Mouse (Mus musculus) ES-E14 (cell line): ENCODE data around the gene Hoxd9. TPM values are rescaled to one million over a fixed set of nuclear protein-coding genes. Genes with fewer than 3 reads are reported as not detected.

ENCODE experiments used
- DNase-seq: peaks from one replicate; pipeline ENCODE4 v3.0.0-alpha.2; 2013; ENCODE audit warnings: low read depth, low spot score
- H3K27ac ChIP-seq: 2 replicates; pipeline ENCODE4 v1.5.1; 2012; ENCODE audit warnings: low read depth, mild to moderate bottlenecking, low read length, moderate library complexity, mixed read lengths; ENCODE audit not compliant: poor library complexity, insufficient read depth, severe bottlenecking
- H3K36me3 ChIP-seq: 2 replicates; pipeline ENCODE4 v1.6.1; 2012; ENCODE audit warnings: mild to moderate bottlenecking, low read length, moderate library complexity, mixed read lengths; ENCODE audit not compliant: control insufficient read depth, poor library complexity, insufficient read depth, severe bottlenecking
- H3K4me1 ChIP-seq, 2 experiments: fragments of 150-350 bp in 1 of 2; sonication (generic) in 1 of 2; 2 replicates each; pipeline ENCODE4 v1.6.1; 2012; ENCODE audit warnings: low read length in 2 of 2, mild to moderate bottlenecking in 1 of 2, mixed read lengths in 1 of 2; ENCODE audit not compliant: control insufficient read depth in 2 of 2, insufficient read depth in 2 of 2, poor library complexity in 1 of 2
- H3K4me3 ChIP-seq, 2 experiments: fragments of 150-350 bp in 1 of 2; sonication (generic) in 1 of 2; 2 replicates each; pipeline ENCODE4 v1.5.1; 2012; ENCODE audit warnings: low read length in 2 of 2, low read depth in 1 of 2, mild to moderate bottlenecking in 1 of 2, mixed read lengths in 1 of 2; ENCODE audit not compliant: insufficient read depth in 1 of 2, poor library complexity in 1 of 2, severe bottlenecking in 1 of 2
- H3K9ac ChIP-seq: 2 replicates; pipeline ENCODE4 v1.6.1; 2012; ENCODE audit warnings: low read depth, mild to moderate bottlenecking, low read length, mixed read lengths; ENCODE audit not compliant: poor library complexity, insufficient read depth, severe bottlenecking
- H3K9me3 ChIP-seq: fragments of 150-350 bp; sonication (generic); 2 replicates; pipeline ENCODE4 v1.6.1; 2012; ENCODE audit warnings: low read depth, mild to moderate bottlenecking, low read length; ENCODE audit not compliant: control insufficient read depth, insufficient read depth
- CHD2 ChIP-seq: IDR thresholded peaks from 2 replicates; pipeline ENCODE4 v1.6.1; 2014; ENCODE audit warnings: mild to moderate bottlenecking, low read depth, low read length, inconsistent platforms
- HCFC1 ChIP-seq: IDR thresholded peaks from 2 replicates; pipeline ENCODE4 v1.6.1; 2012; ENCODE audit warnings: low read length, inconsistent platforms, borderline replicate concordance; ENCODE audit not compliant: insufficient read depth
- MAFK ChIP-seq: IDR thresholded peaks from 2 replicates; pipeline ENCODE4 v1.6.1; 2014; ENCODE audit warnings: mild to moderate bottlenecking, low read depth, low read length, inconsistent platforms; ENCODE audit not compliant: insufficient read depth
- ZC3H11A ChIP-seq: IDR thresholded peaks from 2 replicates; pipeline ENCODE4 v1.6.1; 2012; ENCODE audit warnings: low read depth, mild to moderate bottlenecking, inconsistent platforms, low read length, borderline replicate concordance
- ZNF384 ChIP-seq: IDR thresholded peaks from 2 replicates; pipeline ENCODE4 v1.6.1; 2012; ENCODE audit warnings: low read depth, low read length, inconsistent platforms
- in situ Hi-C, 2 experiments: fragments of 600-800 bp; cut with MboI; formaldehyde crosslinking; loops; one replicate each; pipeline ENCODE4 v1.15.1; 2025; ENCODE audit warnings: low sequenced_read_pairs in 2 of 2, inconsistent platforms in 1 of 2; ENCODE audit not compliant: unreplicated experiment in 2 of 2
- total RNA-seq: library from RNA; depleted of rRNA; stranded (reverse); fragments of 300-350 nt; gene quantifications from 2 replicates; pipeline ENCODE4 v1.2.3, GENCODE M21; 2012

Hoxd9 gene
- total RNA-seq, 1 experiment, result 0.76 TPM

- Histone ChIP-seq H3K36me3 (no peaks in the 10 kb centered on the region), H3K4me3 (no peak overlapping the region), H3K9ac (no peak overlapping the region), H3K4me1 (peaks cover 0 to 12% of the 10 kb centered on the region in 2 experiments; a peak in 1 of 4 replicates), H3K27ac (no peak overlapping the region), H3K9me3 (no peaks in the 10 kb centered on the region)
- TF ChIP-seq MAFK, result no peak
- no peak for TF ChIP-seq ZC3H11A
- no peak for DNase-seq
- in situ Hi-C loops, result loop anchor here (25.0 kb wide), 2 partner anchors 588 to 863 kb away; no protein-coding TSS in a partner anchor
Measured at GRCm38 (mm10) chr2:74724244-74725015, 26.9 kb downstream of the Hoxd9 start.

DNA sequence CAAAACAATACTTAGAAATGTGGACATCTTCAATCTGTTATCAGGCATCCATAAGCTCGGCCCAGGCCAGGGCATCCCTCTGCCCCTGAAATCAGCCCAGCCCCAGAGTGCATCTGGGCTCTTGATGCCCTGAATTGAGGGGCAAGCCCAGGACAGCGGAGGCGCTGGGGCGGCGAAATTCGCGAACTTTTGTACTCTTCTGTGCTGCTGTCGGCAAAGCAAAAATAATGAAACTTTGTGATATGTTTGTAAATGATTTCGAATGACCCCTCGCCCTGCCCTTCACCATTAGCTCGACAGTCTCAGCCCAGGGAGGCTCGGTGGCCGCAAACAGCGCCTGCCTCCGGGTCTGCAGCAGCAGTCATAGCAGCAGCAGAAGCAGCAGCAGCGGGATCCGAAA is 27.6 kb downstream of the Hoxd9 start:
- Histone ChIP-seq H3K9ac (no peak overlapping the region), H3K4me3 (no peak overlapping the region), H3K9me3 (no peaks in the 10 kb centered on the region), H3K4me1 (peaks cover 0 to 7% of the 10 kb centered on the region in 2 experiments; a peak in 1 of 4 replicates), H3K36me3 (no peaks in the 10 kb centered on the region), H3K27ac (no peak overlapping the region)
- in situ Hi-C loops, result no loop called here
- no peak for DNase-seq
- TF ChIP-seq ZNF384, result no peak
- no peak for TF ChIP-seq HCFC1
- TF ChIP-seq CHD2, result no peak
- no peak for TF ChIP-seq MAFK
- TF ChIP-seq ZC3H11A, result no peak

DNA sequence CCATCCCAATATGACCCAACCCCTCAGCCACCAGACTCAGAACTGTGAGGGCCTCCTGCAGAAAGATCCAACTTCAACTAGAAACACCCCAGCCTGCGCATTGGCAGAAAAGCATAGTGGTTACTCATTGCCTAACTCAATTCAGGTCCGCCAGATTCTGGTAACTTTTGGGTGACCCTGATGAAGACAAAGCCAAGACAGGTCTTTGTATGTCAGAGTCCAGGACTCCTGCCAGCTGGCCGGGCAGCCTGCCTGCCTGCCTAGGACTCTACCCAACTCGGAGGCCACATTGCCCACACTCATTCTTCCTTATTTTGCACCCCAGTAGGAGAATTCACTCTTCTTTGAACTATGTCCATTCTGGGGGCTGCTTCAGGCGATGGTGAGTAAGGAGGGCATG is 29.0 kb downstream of the Hoxd9 start, which contains the start of gene Gm28230:
Gene Gm28230, plus strand, starts transcription at position 178 of the 400 bp plus-strand sequence.
- DNase-seq, result no peak
- Histone ChIP-seq H3K4me3 (peak within 1 kb of the TSS; percentile 42 to 60), H3K4me1 (peaks cover 0 to 4% of the 10 kb centered on the region in 2 experiments; a peak in 1 of 4 replicates), H3K36me3 (no peaks in the 10 kb centered on the region), H3K9ac (no peak within 1 kb of the TSS), H3K27ac (no peak within 1 kb of the TSS), H3K9me3 (no peaks in the 10 kb centered on the region)
- TF ChIP-seq MAFK (no peak), ZC3H11A (no peak), HCFC1 (no peak), ZNF384 (no peak), CHD2 (no peak)
- in situ Hi-C loops, result no loop called here

DNA sequence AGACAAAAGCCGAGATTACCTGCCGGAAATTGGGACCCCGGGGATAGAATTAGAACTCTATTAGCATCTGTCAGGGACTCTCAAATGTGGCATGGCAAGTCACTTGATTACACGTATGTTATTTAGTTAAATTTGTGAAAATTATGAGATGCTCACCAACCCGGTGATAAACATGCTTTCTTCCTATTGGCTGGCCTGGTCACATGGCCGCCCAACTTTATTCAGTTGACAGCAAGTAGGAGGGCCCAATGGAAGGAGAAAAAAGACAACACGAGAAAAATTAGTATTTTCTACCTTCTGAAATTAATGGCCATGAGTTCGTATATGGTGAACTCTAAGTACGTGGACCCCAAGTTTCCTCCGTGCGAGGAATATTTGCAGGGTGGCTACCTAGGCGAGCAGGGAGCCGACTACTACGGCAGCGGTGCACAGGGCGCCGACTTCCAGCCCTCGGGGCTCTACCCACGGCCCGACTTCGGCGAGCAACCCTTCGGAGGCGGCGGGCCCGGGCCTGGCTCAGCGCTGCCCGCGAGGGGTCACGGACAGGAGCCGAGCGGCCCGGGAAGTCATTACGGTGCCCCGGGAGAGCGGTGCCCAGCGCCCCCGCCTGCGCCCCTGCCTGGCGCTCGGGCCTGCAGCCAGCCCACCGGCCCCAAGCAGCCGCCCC is 29.6 kb downstream of the Hoxd9 start:
- in situ Hi-C loops, result no loop called here
- Histone ChIP-seq H3K4me3 (peak overlapping the region; percentile 42 to 60), H3K36me3 (no peaks in the 10 kb centered on the region), H3K9ac (no peak overlapping the region), H3K9me3 (no peaks in the 10 kb centered on the region), H3K4me1 (peaks cover 0 to 4% of the 10 kb centered on the region in 2 experiments; a peak in 1 of 4 replicates), H3K27ac (no peak overlapping the region)
- TF ChIP-seq ZC3H11A (no peak), CHD2 (no peak), ZNF384 (no peak), MAFK (no peak), HCFC1 (no peak)
- no peak for DNase-seq
